Mouse (Mus musculus) thymus, adult 2 months (tissue): ENCODE data around the gene Stxbp1. TPM values are rescaled to one million over a fixed set of nuclear protein-coding genes. Genes with fewer than 3 reads are reported as not detected.

Experiments
- DNase-seq: peaks from one replicate; pipeline ENCODE4 v3.0.0; 2021
- H3K27ac ChIP-seq: fragments of 200-500 bp; 2 replicates; pipeline ENCODE4 v1.5.1; 2012; ENCODE audit warnings: low read length, control low read depth; ENCODE audit not compliant: control insufficient read depth, insufficient read depth
- H3K27me3 ChIP-seq: fragments of 200-500 bp; 2 replicates; pipeline ENCODE4 v1.6.1; 2012; ENCODE audit warnings: mild to moderate bottlenecking, low read length, moderate library complexity, mixed read lengths; ENCODE audit not compliant: control insufficient read depth, insufficient read depth
- H3K36me3 ChIP-seq: fragments of 200-500 bp; 2 replicates; pipeline ENCODE4 v1.6.1; 2012; ENCODE audit warnings: mild to moderate bottlenecking, low read length, moderate library complexity; ENCODE audit not compliant: control insufficient read depth, insufficient read depth
- H3K4me1 ChIP-seq: fragments of 200-500 bp; replicated peaks from 2 replicates; pipeline ENCODE4 v1.6.1; 2012; ENCODE audit warnings: low read length; ENCODE audit not compliant: control insufficient read depth, insufficient read depth
- H3K4me3 ChIP-seq: fragments of 200-500 bp; 2 replicates; pipeline ENCODE4 v1.5.1; 2012; ENCODE audit warnings: mild to moderate bottlenecking, low read length, control low read depth, moderate library complexity; ENCODE audit not compliant: control insufficient read depth, insufficient read depth
- CTCF ChIP-seq: fragments of 200-500 bp; IDR thresholded peaks from 2 replicates; pipeline ENCODE4 v1.5.1; 2012; ENCODE audit warnings: mild to moderate bottlenecking, control low read depth, low read length, moderate library complexity, borderline replicate concordance; ENCODE audit not compliant: control insufficient read depth, poor library complexity, insufficient read depth; ENCODE audit errors: extremely low read depth
- POLR2A ChIP-seq: fragments of 200-500 bp; IDR thresholded peaks from 2 replicates; pipeline ENCODE4 v1.6.1; 2012; ENCODE audit warnings: mild to moderate bottlenecking, low read length, control low read depth, moderate library complexity; ENCODE audit not compliant: control insufficient read depth, poor library complexity, insufficient read depth; ENCODE audit errors: extremely low read depth
- WGBS: fragments of 180-500 bp; shearing (Covaris S2); methylation state at CpG from one replicate; pipeline ENCODE4 v1.1.7; 2018; 5-methylcytosine and 5-hydroxymethylcytosine counted together
- polyA plus RNA-seq: library from polyadenylated mRNA; depleted of rRNA; stranded (reverse); fragments of >200 nt; gene quantifications from 2 replicates; pipeline ENCODE4 v1.2.3, GENCODE M21; 2012

Stxbp1 gene
- polyA plus RNA-seq, 1 experiment = 6.6 TPM

- H3K4me3 ChIP-seq = no peak overlapping the region
- H3K27me3 ChIP-seq = no peaks in the 10 kb centered on the region
- WGBS = 93% methylated on average over 7 of the region's 7 CpGs
- DNase-seq = no peak
- no peak overlapping the region for H3K27ac ChIP-seq
- H3K4me1 ChIP-seq = no peaks in the 10 kb centered on the region
- H3K36me3 ChIP-seq = no peaks in the 10 kb centered on the region
- TF ChIP-seq POLR2A = no peak
- no peak for TF ChIP-seq CTCF
Observed at GRCm38 (mm10) chr2:32817589-32817988, 29.5 kb downstream of the Stxbp1 start.

- WGBS = 93% methylated on average over 17 of the region's 17 CpGs
- no peak overlapping the region for H3K4me3 ChIP-seq
- no peak overlapping the region for H3K27ac ChIP-seq
- no peak for DNase-seq
- TF ChIP-seq CTCF (no peak), POLR2A (no peak)
- no peaks in the 10 kb centered on the region for H3K4me1 ChIP-seq
- H3K36me3 ChIP-seq = no peaks in the 10 kb centered on the region
- H3K27me3 ChIP-seq = no peaks in the 10 kb centered on the region
Observed at GRCm38 (mm10) chr2:32816946-32817581, 30.0 kb downstream of the Stxbp1 start.

- Histone ChIP-seq H3K27me3 (no peaks in the 10 kb centered on the region), H3K36me3 (no peaks in the 10 kb centered on the region), H3K4me3 (no peak overlapping the region), H3K27ac (no peak overlapping the region), H3K4me1 (no peaks in the 10 kb centered on the region)
- no peak for DNase-seq
- 99% methylated on average over 2 of the region's 2 CpGs for WGBS
- TF ChIP-seq POLR2A = no peak
- no peak for TF ChIP-seq CTCF
Observed at GRCm38 (mm10) chr2:32816497-32816896, 30.5 kb downstream of the Stxbp1 start.

- WGBS = 90% methylated on average over 8 of the region's 8 CpGs
- no peak overlapping the region for H3K27ac ChIP-seq
- TF ChIP-seq POLR2A (no peak), CTCF (no peak)
- H3K4me1 ChIP-seq = no peaks in the 10 kb centered on the region
- H3K36me3 ChIP-seq = no peaks in the 10 kb centered on the region
- H3K4me3 ChIP-seq = no peak overlapping the region
- no peaks in the 10 kb centered on the region for H3K27me3 ChIP-seq
- no peak for DNase-seq
Observed at GRCm38 (mm10) chr2:32811959-32812358, 35.1 kb downstream of the Stxbp1 start.

GRCm38 (mm10) chr2:32808816-32809566 is 38.1 kb downstream of the Stxbp1 start:
- no peaks in the 10 kb centered on the region for H3K4me1 ChIP-seq
- 97% methylated on average over 14 of the region's 14 CpGs for WGBS
- H3K27ac ChIP-seq = no peak overlapping the region
- no peaks in the 10 kb centered on the region for H3K27me3 ChIP-seq
- DNase-seq = no peak
- TF ChIP-seq CTCF (no peak), POLR2A (no peak)
- H3K36me3 ChIP-seq = no peaks in the 10 kb centered on the region
- H3K4me3 ChIP-seq = no peak overlapping the region

GRCm38 (mm10) chr2:32798251-32798962 is 48.6 kb downstream of the Stxbp1 start:
- Histone ChIP-seq H3K4me3 (no peak overlapping the region), H3K27me3 (no peaks in the 10 kb centered on the region), H3K27ac (no peak overlapping the region), H3K4me1 (no peaks in the 10 kb centered on the region), H3K36me3 (no peaks in the 10 kb centered on the region)
- DNase-seq = no peak
- TF ChIP-seq CTCF = no peak
- TF ChIP-seq POLR2A = no peak
- WGBS = 71% methylated on average over 10 of the region's 10 CpGs
